Mouse (Mus musculus): ENCODE measurements around the gene Rpl6.
"Not testable (repeated sequence)": the region's sequence is repeated elsewhere in the genome, so short reads cannot be mapped to it uniquely, and the experiment has no call there.

Gene Rpl6

DNA sequence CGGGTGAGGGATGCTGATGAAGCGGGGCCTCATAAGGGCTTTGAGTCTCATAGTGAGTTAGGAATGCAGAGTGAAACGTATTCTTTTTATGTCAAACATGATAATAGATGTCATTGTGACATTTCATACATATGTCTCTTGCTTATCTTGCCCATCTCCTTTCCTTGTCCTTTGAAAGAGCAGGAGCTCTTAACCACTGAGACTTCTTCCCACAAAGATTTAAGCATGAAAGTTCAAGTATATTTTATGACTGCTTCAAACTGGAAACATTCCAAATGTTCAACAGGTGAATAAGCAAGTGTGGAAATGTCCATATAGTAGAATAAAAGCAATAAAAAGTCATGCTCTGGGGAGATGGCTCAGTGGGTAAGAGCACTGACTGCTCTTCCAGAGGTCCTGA, 22.1 kb downstream of the Rpl6 start:
- no peak for DNase-seq

DNA sequence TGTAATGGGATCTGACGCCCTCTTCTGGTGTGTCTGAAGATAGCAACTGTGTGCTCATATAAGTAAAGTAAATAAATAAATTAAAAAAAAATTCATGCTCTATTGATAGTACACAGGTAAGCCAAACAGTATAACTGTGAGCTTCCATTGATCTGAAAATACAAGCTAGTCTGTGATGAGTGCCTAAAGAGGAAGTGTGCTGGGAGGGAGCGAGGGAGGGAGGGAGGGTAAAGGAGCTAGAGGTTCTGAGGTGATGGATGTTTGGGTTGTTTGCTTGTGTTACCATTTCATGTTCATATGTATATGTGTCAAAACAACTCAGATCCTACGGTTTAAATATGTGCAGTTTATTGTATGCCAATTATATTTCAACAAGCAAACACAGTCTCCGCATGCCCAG, 22.6 kb downstream of the Rpl6 start:
- DNase-seq: no peak

DNA sequence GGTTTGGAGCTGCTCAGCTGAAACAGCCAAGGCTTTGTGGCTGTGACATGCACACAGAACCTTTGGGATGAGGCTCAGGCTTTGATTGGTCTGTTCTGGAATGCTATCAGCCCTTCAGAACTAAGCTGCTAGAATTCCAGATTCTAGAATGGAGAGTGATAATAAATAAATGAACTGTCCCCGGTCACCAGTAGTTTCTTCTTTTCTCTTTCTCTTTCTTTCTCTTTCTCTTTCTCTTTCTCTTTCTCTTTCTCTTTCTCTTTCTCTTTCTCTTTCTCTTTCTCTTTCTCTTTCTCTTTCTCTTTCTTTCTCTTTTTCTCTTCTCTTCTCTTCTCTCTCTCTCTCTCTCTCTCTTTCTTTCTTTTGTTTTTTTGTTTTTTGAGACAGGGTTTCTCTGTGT, 23.0 kb downstream of the Rpl6 start:
- not testable (repeated sequence) for DNase-seq

DNA sequence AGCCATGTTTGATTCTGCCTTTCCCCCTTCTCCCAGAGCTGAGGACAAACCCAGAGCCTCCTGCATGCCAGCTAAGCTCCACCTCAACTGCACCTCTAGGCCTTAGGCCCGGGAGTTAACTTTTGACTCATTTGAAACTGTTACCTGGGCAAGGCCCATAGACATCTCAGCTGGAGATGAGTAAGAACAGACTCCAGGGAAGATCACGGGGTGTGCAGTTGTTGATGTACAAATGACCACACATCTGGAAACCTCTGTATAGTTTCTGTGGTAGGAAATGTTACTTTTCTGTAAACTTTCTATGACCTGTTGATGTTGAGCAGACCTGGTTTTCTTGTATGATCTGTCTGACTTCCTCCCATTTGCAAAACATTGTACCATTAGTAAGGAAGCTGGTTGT, 24.9 kb downstream of the Rpl6 start:
- DNase-seq: no peak

DNA sequence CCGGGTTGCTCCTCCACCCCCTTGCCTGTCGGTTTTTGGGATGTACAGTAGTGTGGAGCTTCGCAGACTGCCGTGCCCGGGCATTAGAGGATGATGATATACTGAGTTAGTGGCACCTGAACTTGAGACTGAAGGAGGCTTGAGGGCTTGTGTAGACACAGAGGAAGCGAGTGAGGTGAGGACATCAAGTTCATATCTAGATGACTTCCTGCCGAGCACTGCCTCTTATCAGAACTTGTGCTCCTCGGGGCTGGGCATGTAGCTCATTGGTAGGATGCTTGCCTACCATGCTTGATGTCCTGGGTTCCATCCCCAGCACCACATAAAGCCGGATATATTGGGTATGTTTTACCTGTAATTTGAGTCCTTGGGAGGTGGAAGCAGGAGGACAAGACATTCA, 26.5 kb downstream of the Rpl6 start:
- no peak for DNase-seq

DNA sequence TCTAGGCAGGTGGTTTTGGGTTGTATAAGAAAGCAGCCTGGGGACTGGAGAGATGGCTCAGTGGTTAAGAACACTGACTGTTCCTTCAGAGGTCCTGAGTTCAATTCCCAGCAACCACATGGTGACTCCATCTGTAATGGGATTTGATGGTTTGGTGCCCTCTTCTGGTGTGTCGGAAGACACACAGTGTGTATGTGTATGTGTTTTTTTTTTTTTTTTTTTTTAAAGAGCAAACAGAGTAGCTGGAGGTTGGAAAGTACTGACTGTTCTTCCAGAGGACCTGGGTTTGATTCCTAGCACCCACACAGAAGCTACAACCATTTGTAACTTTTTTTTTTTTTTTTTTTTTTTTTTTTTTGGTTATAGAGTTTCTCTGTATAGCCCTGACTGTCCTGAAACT, 28.5 kb downstream of the Rpl6 start:
- no peak for DNase-seq

DNA sequence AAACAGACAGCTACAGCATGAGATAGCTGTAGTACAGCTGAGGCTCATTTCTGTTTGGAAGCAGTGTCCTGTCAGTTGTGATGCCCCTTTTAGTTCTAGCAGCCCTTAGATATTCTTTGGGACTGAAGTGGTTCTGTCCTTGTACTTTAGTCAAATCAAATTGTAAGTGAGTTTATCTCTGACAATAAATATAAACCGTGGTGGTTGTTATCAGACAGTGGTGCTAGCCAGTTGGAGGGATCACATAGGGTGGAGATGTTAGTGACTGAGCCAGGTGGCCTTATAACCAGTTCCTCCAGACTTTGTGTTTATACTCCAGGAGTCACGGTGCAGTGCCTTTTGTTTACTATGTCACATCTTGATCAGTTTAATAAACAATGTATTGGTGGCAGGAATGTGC, 29.4 kb downstream of the Rpl6 start:
- DNase-seq: no peak

DNA sequence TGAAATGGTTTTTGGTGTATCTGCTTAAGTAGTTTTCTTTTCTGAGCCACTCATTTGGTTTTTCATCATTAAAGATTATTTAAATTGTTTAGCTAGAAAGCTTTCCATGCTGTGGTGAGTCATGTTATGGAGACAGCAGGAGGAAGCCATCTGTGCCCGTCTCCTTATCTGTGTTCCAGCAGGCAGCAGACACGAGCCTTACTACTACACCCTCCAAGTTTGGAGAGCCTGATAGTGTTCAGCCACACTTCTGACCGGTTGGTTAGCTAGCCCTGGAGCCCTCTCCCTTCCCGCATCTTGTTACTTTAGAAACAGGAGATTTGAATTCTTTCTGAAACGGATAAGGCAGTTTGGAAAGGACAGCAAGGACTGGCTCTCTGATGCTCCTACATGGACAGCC, 31.9 kb downstream of the Rpl6 start:
- DNase-seq: no peak

DNA sequence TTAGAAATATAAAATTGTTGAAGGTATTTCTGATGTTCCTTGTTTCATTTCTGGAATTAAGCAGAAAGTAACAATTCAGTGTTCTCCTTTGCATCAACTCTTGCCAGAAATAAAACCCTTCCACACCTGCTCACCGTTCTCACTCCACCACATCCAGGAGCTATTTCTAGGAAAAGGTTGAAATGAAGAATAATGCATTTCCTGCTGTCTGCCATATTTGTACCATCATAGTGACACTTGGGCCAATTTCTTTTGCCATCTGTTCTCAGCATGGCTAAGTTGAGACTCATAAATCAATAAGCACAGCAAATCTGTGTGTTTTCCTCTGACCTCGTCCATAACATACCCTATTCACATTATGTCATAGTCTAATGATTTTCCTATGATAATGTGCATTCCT, 33.9 kb downstream of the Rpl6 start:
- DNase-seq: no peak

DNA sequence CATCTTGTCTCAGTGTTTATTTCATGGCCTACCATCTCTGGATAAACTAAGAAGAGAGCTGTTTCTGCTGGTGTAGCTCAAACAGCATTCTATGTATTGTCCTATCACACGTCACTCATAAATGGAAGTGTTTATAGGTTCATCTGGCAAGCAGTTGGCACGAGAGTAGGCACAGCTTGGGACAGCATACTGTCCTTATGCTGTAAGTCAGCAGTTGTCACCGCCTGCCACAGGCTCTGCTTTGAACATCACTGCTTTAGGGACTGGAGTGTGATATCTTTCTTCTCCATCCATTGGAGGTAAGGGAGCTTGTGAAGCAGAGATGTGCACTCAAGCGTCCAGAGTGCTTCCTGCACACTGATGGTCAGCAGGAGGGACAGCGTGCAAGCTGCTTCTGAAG, 35.6 kb downstream of the Rpl6 start:
- DNase-seq: no peak

DNA sequence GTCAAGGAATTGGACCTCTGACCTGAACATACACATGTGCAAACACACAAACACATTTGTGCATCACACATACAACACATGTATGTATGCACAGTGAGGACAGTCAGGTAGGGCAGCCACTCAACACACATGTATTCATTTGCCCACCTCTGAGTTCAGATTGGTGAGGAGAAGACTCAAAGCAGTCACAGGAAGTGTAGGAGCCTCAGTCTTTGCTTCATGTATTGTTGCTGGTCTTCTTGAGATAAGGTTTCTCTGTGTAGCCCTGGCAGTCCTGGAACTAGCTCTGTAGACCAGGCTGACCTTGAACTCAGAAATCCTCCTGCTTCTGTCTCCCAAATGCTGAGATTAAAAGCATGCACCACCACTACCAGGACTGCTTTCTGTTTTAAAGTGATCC, 36.9 kb downstream of the Rpl6 start:
- no peak for DNase-seq

DNA sequence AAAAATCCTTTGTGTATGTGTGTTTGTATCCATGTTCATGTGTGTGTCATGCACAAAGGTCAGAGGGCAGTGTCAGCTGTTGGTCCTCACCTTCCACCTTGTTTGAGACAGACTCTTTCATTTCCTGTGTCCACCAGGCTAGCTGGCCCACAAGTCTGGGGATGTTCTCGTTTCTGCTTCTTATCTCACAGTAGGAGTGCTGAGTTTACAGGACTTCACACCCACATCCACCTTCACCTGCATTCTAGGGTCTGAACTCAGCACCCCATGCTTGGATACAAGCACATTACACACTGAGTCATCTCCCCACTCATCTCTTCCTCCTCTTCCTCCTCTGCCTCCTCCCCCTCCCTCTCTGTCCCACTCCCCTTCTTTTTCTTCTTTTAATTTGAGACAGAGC, 38.0 kb downstream of the Rpl6 start:
- no peak for DNase-seq

DNA sequence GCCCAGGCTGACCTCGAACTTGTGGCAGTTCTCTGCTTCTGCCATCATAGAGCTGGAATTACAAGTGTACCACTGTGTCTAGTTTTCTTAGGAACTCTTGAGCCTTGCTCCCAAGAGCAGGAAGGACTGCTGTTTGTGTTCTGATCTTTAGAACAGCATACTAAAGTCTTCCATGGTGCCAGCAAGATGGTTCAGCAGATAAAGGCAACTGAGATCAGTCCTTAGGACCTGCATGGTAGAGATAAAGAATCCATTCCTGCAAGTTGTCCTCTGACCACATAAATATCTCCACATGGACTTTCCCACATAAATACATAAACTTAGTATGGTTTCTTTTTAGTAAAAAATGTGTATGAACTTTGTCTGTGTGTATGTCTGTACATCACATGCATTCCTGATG, 38.4 kb downstream of the Rpl6 start:
- no peak for DNase-seq

DNA sequence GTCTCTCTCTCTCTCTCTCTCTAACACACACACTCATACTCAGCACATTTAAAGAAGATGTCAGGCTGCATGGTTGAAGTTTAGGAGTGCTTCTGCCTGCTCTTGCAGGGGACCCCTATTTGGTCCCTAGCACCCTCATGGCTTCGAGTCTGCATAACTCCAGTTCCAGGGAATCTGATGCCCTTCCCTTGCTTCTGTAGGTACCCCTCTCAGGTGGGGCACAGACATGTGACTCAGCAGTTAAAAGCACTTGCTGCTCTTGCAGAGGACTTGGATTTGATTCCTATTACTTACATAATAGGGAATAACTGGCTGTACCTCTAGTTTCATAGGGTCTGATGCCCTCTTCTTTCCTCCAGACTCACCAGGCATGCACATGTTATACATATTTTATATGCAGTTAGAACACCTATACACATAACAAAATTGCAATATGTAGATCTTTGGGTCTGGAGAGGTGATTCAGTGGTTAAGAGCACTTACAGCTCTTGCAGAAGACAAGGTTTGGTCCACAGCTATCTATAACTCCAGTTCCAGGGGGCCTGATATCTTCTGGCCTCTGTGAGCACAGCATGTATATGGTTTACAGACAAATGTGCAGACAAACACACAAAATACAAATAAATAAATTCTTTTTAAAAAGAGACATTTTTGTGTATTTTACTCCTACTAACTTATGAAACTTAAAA, 39.5 kb downstream of the Rpl6 start:
- DNase-seq: no peak

DNA sequence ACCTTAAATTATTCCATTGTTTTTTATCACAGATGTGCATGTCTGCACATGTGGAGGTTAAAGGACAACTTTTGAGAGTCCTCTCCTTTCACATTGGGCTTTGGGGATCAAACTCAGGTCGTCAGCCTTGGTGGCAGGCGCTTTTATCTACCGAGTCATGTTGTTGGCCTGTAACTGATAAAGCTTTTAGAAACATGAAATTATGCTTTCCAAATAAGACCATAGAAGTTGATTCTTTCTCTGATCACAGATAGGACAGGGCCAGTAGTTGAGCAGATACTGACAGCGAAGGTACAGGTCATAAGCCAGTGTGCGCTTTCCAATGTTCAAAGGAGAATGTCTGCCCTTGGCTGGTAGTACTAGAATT, 40.1 kb downstream of the Rpl6 start:
- DNase-seq: no peak

DNA sequence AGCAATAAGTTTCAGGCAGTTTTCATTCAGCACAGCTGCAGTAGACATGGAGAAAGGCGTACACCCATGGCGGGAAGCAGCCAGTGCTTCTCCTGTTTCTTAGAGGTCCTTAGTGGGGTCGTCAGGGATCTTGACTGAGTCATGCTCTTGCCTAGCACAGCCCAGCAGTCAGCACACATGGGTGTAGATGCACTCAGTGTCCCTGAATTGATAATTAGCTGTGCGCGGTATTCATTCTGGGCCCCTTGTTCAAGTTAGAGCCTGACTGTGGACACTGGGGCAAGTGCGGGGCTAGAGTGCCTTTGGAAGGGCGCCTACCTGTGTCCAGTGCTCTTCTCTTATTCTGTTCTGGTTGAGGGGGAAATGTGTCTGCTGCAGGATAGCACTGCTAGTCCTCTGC, 40.9 kb downstream of the Rpl6 start:
- no peak for DNase-seq

DNA sequence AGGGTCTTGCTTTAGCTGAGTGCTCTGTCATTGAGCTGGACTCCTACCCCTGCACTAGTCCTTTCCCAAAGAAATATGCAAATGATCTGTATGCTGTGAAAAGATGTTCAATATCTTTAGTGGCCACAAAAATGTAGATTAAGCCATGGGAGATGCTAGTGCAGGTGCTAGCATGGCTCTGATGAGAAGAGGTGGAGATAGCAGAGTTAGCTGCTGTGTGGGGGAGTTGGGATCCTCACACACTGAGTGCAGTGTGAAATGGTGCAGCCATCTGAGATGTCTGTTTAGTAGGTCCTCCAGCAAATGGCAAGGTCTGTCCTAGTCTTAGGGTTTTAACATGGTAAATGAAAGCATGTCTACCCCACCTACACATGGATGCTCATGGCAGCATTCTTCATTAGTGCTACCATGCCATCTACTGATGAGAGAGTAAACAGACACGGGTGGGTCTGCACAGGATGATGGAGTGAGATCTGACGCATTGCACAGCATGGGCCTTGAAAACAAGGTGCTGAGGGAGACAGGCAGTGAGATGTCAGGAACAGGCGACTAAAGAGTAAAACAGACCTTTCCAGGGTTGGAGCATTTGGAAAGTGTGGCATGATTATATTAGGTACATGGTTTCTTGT, 44.6 kb downstream of the Rpl6 start:
- DNase-seq: no peak

DNA sequence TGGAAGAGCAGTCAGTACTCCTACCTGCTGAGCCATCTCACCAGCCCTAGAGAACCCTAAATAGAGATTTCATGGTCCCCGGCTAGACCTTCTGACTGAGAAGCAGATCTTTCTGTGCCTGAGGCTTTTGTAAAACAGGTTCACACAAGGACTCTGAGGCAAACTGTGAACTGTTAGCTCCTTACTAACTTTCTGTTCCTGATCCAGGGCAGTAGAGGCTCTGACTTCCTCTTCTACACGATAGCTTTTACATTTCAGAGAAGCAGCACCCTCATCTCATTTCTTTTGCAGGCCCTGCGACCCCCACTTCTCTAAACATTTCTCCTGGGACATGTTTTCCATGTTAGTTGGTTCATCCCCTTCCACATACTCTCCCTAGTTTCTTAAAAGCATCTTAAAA, 45.4 kb downstream of the Rpl6 start:
- no peak for DNase-seq

DNA sequence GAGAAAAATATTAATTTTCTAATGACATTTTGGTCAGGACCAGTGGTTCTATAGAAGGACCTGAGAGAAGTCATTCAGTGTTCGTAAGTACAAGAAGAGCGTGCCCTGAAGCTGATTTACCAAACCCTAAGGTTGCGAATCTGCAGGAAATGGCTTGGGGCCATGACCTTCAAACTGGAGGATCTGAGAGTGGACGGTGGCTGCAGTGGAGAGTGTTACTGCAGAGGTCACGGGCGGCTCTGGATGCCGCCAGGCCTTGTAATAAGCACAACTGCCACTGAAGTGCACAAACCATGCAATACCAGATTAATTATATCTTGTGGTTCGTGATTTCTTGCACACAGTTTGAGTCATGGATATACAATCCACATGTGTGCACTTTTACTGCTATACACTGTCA, 47.5 kb downstream of the Rpl6 start:
- DNase-seq: peak in 1 of 2 experiments; percentile 9

DNA sequence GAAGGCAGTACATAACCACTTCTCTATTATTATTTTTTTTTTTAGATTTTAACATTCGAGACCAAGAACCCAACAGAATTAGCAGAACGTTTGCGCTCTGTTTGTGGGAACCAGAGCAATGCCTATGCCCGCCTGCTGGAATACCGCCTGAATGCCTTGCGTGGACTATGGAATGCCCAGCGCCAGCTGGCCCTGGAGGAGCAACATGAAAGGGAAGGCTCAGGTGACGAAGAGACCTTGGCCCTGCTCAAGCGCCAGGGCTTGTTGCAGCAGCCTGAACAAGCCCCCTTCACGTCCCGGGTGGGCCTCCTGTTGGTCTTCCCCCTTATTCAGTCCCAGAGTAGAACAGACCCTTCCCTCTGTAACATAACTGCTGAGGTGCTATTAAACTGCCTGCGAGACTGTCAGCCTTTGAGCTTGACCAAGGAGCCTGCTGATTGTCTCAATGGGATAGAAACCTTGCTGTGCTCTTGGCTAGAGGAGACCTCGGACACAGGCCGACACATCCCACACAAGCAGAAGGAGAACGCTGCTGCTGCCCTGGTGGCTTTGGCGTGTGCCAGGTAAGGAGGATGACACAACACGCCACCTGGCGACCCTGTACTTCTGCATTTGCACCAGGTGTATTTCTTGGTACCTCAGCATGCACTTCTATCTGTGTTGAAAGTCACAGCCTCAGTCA, 49.7 kb downstream of the Rpl6 start:
- DNase-seq: no peak

DNA sequence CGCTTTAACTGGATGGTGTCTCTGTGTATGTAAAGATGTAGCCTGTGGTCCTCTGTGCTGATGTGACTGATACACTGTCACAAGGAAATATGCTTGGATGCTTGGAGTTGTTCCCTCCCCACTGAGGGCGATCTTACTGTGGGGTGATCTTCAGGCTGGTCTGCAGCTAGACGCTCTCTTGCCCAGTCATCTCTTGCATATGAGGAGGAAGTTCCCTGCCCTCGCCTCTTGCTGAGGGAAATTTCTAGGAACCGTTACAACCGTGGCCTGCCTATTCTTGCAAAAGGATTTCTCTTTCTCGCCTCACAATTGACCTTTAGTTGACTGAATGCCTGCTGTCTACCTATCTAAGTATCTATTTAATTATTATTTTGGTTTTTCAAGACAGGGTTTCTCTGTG, 50.7 kb downstream of the Rpl6 start:
- no peak for DNase-seq
